Mouse (Mus musculus): ENCODE data around the gene Slc22a5.

GRCm38 (mm10) chr11:53841514-53841913, 49.9 kb downstream of the Slc22a5 start:
- TF ChIP-seq CTCF (IDR thresholded peaks at IDR 0.05; ENCODE audit: low read depth) = no peak
- TF ChIP-seq EP300 (optimal IDR thresholded peaks at IDR 0.05) = no peak
